In the genomic region with DNA sequence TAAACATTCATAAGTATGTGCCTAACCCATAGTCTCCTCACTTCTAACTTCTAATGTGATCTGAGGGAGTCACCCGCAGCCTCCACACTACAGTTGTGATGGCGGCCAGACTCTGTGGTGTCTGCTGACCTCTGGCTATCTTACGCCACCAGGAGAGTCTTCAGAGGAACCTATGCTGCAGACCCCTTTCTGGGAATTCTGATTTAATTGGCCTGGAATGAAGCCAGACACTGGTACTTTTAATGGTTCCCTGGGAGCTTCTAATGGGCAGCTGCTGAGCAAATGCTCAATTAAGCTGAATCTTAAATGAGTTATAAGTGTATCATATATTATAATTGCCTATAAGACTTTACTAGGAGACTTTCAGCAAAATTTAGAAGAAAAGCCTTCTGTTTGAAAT, we compare ENCODE assay signal across 27 mouse cellular contexts.
DNase-seq lines count a peak whose midpoint lies in the region; ATAC-seq and TF ChIP-seq lines count a peak whose summit lies in the region.
"Had no signal": no experiment of that assay in that cellular context is flagged by ENCODE, and none has a peak within 500 bp of the region (broad histone marks: within the 10 kb centered on the region; RNA-seq: fewer than 3 reads in every experiment).

No protein-coding gene starts in this region.

- no peak overlapping the region for H3K4me3 ChIP-seq in hindbrain, embryonic 14.5 days (replicated peaks; ENCODE audit: low read length)
- no peak overlapping the region for H3K4me3 ChIP-seq in hindbrain, embryonic 13.5 days
- no peak overlapping the region for H3K4me3 ChIP-seq in limb, embryonic 12.5 days (replicated peaks)
- H3K4me3 ChIP-seq in midbrain, postnatal 0 days (ENCODE audit: low read depth, low read length): no peak overlapping the region
- H3K4me3 ChIP-seq: gastrocnemius, adult 2 months; liver, embryonic 15.5 days; lung, embryonic 15.5 days; myocyte had no signal

- 0 out of 2 replicates have a peak, but pooled peaks have one; percentile 2 for ATAC-seq in hindbrain, embryonic 14.5 days (ENCODE audit: low FRiP score)
- no peak for ATAC-seq in hindbrain, embryonic 13.5 days (ENCODE audit: low FRiP score)
- ATAC-seq in limb, embryonic 12.5 days (ENCODE audit: insufficient number of reproducible peaks, insufficient read depth, low FRiP score, low TSS enrichment, low read depth): peak; percentile 90
- ATAC-seq in midbrain, postnatal 0 days (ENCODE audit: low FRiP score): no peak
- ATAC-seq: hindbrain, postnatal 0 days; intestine, postnatal 0 days; Patski had no signal

- H3K4me1 ChIP-seq in hindbrain, embryonic 14.5 days (replicated peaks; ENCODE audit: control insufficient read depth, insufficient read depth, low read length): no peaks in the 10 kb centered on the region
- no peaks in the 10 kb centered on the region for H3K4me1 ChIP-seq in hindbrain, embryonic 13.5 days (replicated peaks)
- H3K4me1 ChIP-seq in limb, embryonic 12.5 days (replicated peaks): no peaks in the 10 kb centered on the region; the same call in 1 of the 2 replicates
- H3K4me1 ChIP-seq in midbrain, postnatal 0 days (ENCODE audit: insufficient read depth, low read length): no peaks in the 10 kb centered on the region
- H3K4me1 ChIP-seq: liver, embryonic 15.5 days; lung, embryonic 15.5 days had no signal

- H3K27me3 ChIP-seq in hindbrain, embryonic 14.5 days (ENCODE audit: control insufficient read depth, insufficient read depth, low read length): no peaks in the 10 kb centered on the region
- no peaks in the 10 kb centered on the region for H3K27me3 ChIP-seq in hindbrain, embryonic 13.5 days
- no peaks in the 10 kb centered on the region for H3K27me3 ChIP-seq in limb, embryonic 12.5 days
- no peaks in the 10 kb centered on the region for H3K27me3 ChIP-seq in midbrain, postnatal 0 days (ENCODE audit: insufficient read depth, low read length)
- H3K27me3 ChIP-seq: CH12.LX; liver, embryonic 15.5 days; lung, embryonic 15.5 days; Patski had no signal

- no peaks in the 10 kb centered on the region for H3K9me3 ChIP-seq in hindbrain, embryonic 14.5 days (ENCODE audit: control insufficient read depth, low read length)
- no peaks in the 10 kb centered on the region for H3K9me3 ChIP-seq in hindbrain, embryonic 13.5 days
- no peaks in the 10 kb centered on the region for H3K9me3 ChIP-seq in limb, embryonic 12.5 days
- H3K9me3 ChIP-seq in midbrain, postnatal 0 days (ENCODE audit: low read length): no peaks in the 10 kb centered on the region
- H3K9me3 ChIP-seq: G1E; liver, embryonic 15.5 days; lung, embryonic 15.5 days had no signal

- H3K27ac ChIP-seq in hindbrain, embryonic 14.5 days: no peak overlapping the region
- H3K27ac ChIP-seq in hindbrain, embryonic 13.5 days: no peak overlapping the region
- H3K27ac ChIP-seq in limb, embryonic 12.5 days: peak overlapping the region; percentile 82
- no peak overlapping the region for H3K27ac ChIP-seq in midbrain, postnatal 0 days (ENCODE audit: low read depth, low read length)
- H3K27ac ChIP-seq: gastrocnemius, adult 2 months; hindbrain, postnatal 0 days; liver, embryonic 15.5 days; lung, embryonic 15.5 days; stomach, postnatal 0 days had no signal

- 70% methylated on average over 3 of the region's 3 CpGs for WGBS in hindbrain, embryonic 14.5 days
- 73% methylated on average over 3 of the region's 3 CpGs for WGBS in hindbrain, embryonic 13.5 days
- WGBS in limb, embryonic 12.5 days: 46% methylated on average over 3 of the region's 3 CpGs
- 70% methylated on average over 3 of the region's 3 CpGs for whole genome bisulfite sequencing in midbrain, postnatal 0 days

- no peak for TF ChIP-seq POLR2A in brain, embryonic 14.5 days (IDR thresholded peaks at IDR 0.05; ENCODE audit: borderline replicate concordance, extremely low read depth, insufficient read depth, insufficient read length, poor library complexity, severe bottlenecking)

- peak; percentile 25 for DNase-seq in hindbrain, embryonic 14.5 days (ENCODE audit: low spot score)
- DNase-seq in brain, embryonic 14.5 days (ENCODE audit: low read depth): peak; percentile 73
- DNase-seq in midbrain, postnatal 0 days (ENCODE audit: low spot score): peak; percentile 5
- no peak for DNase-seq in spleen, adult 18-20 months
- DNase-seq in right cerebral cortex, postnatal 4 days: no peak
- DNase-seq: adrenal gland, postnatal 36 days; B cell, adult 2 months; cerebellum, adult 11 months; cerebellum, postnatal 10 days; gastrocnemius, adult 2 months; kidney, postnatal 36 days; layer of hippocampus, postnatal 36 days; liver; lung, postnatal 4 days; thymus, adult 2 months had no signal

- no peak for TF ChIP-seq CTCF in brain, embryonic 14.5 days (IDR thresholded peaks at IDR 0.05; ENCODE audit: borderline replicate concordance, extremely low read depth, insufficient read depth, insufficient read length)
- TF ChIP-seq CTCF in midbrain, postnatal 0 days (IDR thresholded peaks at IDR 0.05): no peak

- H3K4me2 ChIP-seq in hindbrain, embryonic 14.5 days (replicated peaks): no peak overlapping the region
- no peak overlapping the region for H3K4me2 ChIP-seq in hindbrain, embryonic 13.5 days
- no peak overlapping the region for H3K4me2 ChIP-seq in limb, embryonic 12.5 days
- H3K4me2 ChIP-seq in midbrain, postnatal 0 days (ENCODE audit: low read depth, low read length, poor library complexity, severe bottlenecking): no peak overlapping the region
- H3K4me2 ChIP-seq: heart, embryonic 11.5 days; liver, embryonic 15.5 days; lung, embryonic 15.5 days had no signal

- H3K9ac ChIP-seq in hindbrain, embryonic 14.5 days: no peak overlapping the region
- no peak overlapping the region for H3K9ac ChIP-seq in hindbrain, embryonic 13.5 days
- no peak overlapping the region for H3K9ac ChIP-seq in limb, embryonic 12.5 days (replicated peaks)
- H3K9ac ChIP-seq in midbrain, postnatal 0 days (replicated peaks; ENCODE audit: low read length, poor library complexity, severe bottlenecking): no peak overlapping the region
- H3K9ac ChIP-seq: liver, embryonic 15.5 days; lung, embryonic 15.5 days had no signal

- no peaks in the 10 kb centered on the region for H3K36me3 ChIP-seq in hindbrain, embryonic 14.5 days (replicated peaks; ENCODE audit: control insufficient read depth, insufficient read depth)
- no peaks in the 10 kb centered on the region for H3K36me3 ChIP-seq in hindbrain, embryonic 13.5 days
- no peaks in the 10 kb centered on the region for H3K36me3 ChIP-seq in limb, embryonic 12.5 days
- no peaks in the 10 kb centered on the region for H3K36me3 ChIP-seq in midbrain, postnatal 0 days (ENCODE audit: insufficient read depth, low read length)
- H3K36me3 ChIP-seq: G1E; liver, embryonic 15.5 days; lung, embryonic 15.5 days had no signal

Comparison
In these comparisons a context has a peak if more than half of its experiments do, and no peak if none do; other contexts are left out.
1. ATAC-seq: peak in hindbrain, embryonic 14.5 days (single experiment) and limb, embryonic 12.5 days (single experiment); none in hindbrain, embryonic 13.5 days (single experiment) and midbrain, postnatal 0 days (single experiment).
2. DNase-seq: peak in hindbrain, embryonic 14.5 days (single experiment), brain, embryonic 14.5 days (single experiment) and midbrain, postnatal 0 days (single experiment); none in spleen, adult 18-20 months (0 of 2) and right cerebral cortex, postnatal 4 days (single experiment).